Mouse (Mus musculus): ENCODE results near the gene Wdr48. TPM values are rescaled to one million over a fixed set of nuclear protein-coding genes. Genes with fewer than 3 reads are reported as not detected.

Gene Wdr48
- polyA plus RNA-seq (2015; fragmentation: Nextera tagmentation; extraction: Ambion mirVana): 64.3 and 65.4 TPM in 2 replicates

DNA sequence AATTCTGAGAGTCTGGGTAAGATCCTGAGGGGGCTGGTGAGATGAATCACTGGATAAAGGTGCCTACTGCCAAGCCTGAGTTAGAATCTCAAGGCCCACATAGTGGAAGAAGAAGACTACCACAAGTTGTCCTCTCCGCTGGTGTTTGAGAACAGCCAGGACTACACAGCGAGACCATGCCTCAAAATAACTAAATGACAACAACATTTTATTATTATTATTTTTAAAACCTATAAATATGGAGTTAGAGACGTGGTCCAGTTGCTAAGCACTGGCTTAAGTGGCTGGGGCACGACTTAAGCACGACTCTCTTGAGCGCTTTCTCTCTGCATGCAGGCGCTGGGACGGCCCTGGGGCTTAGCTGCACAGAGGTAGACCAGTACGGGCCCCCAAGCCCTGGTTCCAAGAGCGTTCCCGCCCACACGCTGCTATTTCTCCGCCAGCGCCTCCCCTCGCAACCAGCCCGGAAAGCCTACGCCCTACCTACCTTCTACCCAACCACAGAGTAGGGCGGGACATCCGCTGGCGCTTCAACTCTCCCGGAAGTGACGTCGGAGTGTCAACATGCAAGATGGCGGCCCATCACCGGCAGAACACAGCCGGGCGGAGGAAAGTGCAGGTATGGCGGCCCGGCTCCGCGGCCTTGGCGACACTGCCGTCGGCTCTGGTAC lies at the start of gene Wdr48:
TSS of gene Wdr48 (plus strand) at position 540 of the 671 bp plus-strand sequence.
- Histone ChIP-seq H3K4me3 (peak within 1 kb of the TSS; percentile 92), H3K4me1 (replicated peaks) (peaks cover 18% of the 10 kb centered on the region), H3K27ac (replicated peaks) (peak within 1 kb of the TSS; percentile 89), H3K9me3 (no peaks in the 10 kb centered on the region), H3K4me2 (peak within 1 kb of the TSS; percentile 74), H3K36me3 (no peaks in the 10 kb centered on the region), H3K27me3 (0 out of 2 replicates have a peak, but pooled peaks cover 8% of the 10 kb centered on the region), H3K9ac (peak within 1 kb of the TSS; percentile 80)
- peak; percentile 98 for ATAC-seq (ENCODE audit: low FRiP score, low read depth)
- 4% methylated on average over 34 of the region's 34 CpGs for WGBS

DNA sequence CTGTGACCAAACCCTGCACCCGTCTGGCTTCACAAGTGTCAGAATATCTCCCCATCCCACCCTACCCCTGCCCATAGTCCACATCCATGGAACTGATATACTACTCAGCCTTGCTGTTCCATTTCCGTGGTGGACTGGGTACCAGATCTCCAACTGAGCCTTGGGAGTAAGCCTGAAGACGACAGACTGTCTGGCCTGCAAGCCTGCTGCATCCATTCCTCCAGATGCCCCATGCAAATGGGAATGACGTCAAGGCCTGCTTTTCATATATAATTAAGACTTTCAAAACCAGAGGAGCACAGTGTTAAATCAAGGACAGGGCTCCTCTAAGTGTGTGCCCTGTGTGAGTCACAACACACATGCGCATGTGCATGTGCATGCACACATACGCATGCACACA lies 47.5 kb upstream of the Wdr48 start:
- Histone ChIP-seq H3K4me3 (no peak overlapping the region), H3K36me3 (no peaks in the 10 kb centered on the region), H3K9me3 (no peaks in the 10 kb centered on the region), H3K4me1 (replicated peaks) (peaks cover 20% of the 10 kb centered on the region), H3K27ac (replicated peaks) (no peak overlapping the region), H3K4me2 (no peak overlapping the region), H3K27me3 (no peaks in the 10 kb centered on the region; the same call in 1 of the 2 replicates), H3K9ac (no peak overlapping the region)
- WGBS: 74% methylated on average over 6 of the region's 6 CpGs
- no peak for ATAC-seq (ENCODE audit: low FRiP score, low read depth)

DNA sequence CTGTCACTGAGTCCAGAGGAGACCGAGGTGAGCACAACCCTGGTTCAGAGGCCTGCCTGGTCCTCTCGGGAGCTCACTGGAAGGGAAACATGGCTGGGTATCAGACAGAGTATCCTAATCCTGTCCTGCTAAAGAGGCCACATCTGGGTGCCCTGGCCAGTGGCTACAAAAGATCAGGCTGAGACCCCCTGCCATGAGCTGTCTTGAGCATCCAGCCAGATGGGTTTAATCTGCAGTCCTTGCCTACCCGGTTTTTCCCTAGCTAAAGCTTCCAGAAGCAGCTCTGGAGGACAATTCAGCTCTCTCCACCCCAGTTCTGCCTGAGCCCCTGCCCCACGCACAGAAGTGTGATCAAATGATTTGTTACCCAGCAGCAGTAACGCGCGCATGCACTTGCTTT lies 46.0 kb upstream of the Wdr48 start:
- no peak for ATAC-seq (ENCODE audit: low FRiP score, low read depth)
- H3K4me2 ChIP-seq: no peak overlapping the region
- no peaks in the 10 kb centered on the region for H3K9me3 ChIP-seq
- H3K4me1 ChIP-seq (replicated peaks): peaks cover 16% of the 10 kb centered on the region
- no peak overlapping the region for H3K4me3 ChIP-seq
- H3K27me3 ChIP-seq: no peaks in the 10 kb centered on the region
- no peak overlapping the region for H3K27ac ChIP-seq (replicated peaks)
- 39% methylated on average over 7 of the region's 7 CpGs for WGBS
- no peak overlapping the region for H3K9ac ChIP-seq
- no peaks in the 10 kb centered on the region for H3K36me3 ChIP-seq

DNA sequence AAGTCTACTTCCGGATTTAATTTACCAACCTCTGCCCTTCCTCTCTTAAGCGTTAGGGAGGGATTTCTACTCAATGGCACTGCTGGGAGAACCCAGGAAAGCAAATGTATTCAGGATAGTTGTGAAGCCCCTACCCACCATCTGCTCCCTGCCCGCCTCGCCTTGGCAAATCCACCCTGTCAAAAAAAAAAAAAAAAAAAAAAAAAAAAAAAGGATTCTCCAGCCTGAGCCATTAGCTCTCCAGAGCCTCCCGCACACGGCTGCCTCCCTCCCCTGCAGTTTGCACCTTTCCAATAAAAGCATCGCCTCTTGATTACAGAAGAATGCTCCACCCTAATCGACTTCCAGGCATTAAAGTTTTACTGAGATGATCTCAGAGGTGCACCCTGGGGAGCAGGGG lies 45.5 kb upstream of the Wdr48 start:
- Histone ChIP-seq H3K27ac (replicated peaks) (no peak overlapping the region), H3K4me3 (no peak overlapping the region), H3K9me3 (no peaks in the 10 kb centered on the region), H3K4me1 (replicated peaks) (peaks cover 16% of the 10 kb centered on the region), H3K27me3 (no peaks in the 10 kb centered on the region), H3K4me2 (no peak overlapping the region), H3K9ac (no peak overlapping the region), H3K36me3 (no peaks in the 10 kb centered on the region)
- 18% methylated on average over 8 of the region's 8 CpGs for WGBS
- ATAC-seq (ENCODE audit: low FRiP score, low read depth): no peak

DNA sequence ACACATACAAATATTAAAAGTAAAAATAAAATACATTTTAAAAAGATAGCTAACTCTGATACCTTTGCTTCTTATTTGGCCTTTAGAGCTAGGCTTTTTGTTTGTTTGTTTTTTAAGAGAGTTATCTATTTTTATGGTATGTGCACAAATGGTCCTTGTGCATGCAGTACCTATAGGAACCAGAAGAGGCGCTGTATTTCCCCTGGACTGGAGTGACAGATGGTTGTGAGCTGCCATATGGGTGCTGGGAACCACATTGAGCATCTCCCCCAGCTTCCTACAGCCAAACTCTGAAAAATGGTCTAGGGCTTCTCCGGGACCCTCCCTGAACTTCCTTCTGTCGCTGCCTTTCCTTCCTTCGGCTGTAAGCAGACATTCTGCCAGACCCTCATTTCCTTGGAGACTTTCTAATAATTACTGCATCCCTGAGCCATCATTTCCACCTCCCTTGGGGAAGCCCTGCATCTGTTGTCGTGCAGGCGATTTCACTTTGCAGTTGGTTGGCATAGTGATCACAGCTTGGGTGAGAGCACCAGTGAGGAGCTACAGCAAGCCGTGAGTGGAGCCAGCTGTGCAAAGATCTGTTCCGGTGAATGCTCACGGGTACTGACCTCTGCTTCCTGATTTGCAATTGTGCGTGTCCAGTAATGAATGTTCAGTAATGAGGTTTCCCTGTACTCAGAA lies 42.2 kb upstream of the Wdr48 start:
- 0 out of 2 replicates have a peak overlapping the region, but pooled peaks have one; percentile 10 for H3K4me2 ChIP-seq
- H3K36me3 ChIP-seq: no peaks in the 10 kb centered on the region
- H3K4me3 ChIP-seq: no peak overlapping the region
- ATAC-seq (ENCODE audit: low FRiP score, low read depth): peak; percentile 78; the same call in 1 of the 2 replicates
- H3K9me3 ChIP-seq: 0 out of 2 replicates have a peak, but pooled peaks cover 3% of the 10 kb centered on the region
- peak overlapping the region; percentile 64; the same call in 1 of the 2 replicates for H3K27ac ChIP-seq (replicated peaks)
- H3K27me3 ChIP-seq: no peaks in the 10 kb centered on the region
- H3K9ac ChIP-seq: no peak overlapping the region
- H3K4me1 ChIP-seq (replicated peaks): peaks cover 12% of the 10 kb centered on the region
- 32% methylated on average over 10 of the region's 10 CpGs for WGBS

DNA sequence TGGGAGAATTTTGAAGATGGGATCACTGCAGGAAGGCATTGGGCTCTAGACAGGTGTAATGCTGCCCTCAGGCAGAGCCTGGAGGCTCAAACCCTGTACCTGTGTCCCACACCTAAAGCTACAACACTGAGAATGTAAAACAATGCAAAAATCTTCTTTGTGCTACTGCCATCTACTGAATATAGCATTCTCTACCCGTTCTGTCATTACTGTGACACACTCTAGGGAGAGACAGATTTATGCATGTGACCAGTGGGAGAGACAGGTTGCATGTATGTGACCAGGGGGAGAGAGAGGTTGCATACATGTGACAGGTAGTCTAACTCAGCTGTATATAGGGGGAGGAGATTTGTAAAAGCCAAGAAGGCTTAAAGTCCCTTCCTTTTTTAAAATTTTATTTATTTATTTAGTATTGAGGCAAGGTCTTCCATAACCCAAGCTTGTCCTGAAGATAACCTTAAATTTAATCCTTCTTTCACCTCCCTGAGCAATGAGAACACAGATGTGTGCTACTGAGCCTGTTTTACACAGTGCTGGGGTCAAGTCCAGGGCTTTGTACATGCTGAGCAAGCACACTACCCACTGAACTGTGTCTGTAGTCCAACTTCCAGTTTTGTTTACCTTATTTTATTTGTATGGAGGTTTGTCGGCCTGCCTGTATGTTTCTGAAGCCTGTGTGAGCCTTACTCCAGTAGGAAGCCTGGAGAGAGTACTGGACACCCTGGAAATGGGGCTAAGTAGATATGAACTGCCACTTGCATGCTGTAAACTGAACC lies 41.4 kb upstream of the Wdr48 start:
- 0 out of 2 replicates have a peak, but pooled peaks cover 4% of the 10 kb centered on the region for H3K9me3 ChIP-seq
- peak; percentile 51; the same call in 1 of the 2 replicates for ATAC-seq (ENCODE audit: low FRiP score, low read depth)
- no peak overlapping the region for H3K9ac ChIP-seq
- no peaks in the 10 kb centered on the region for H3K27me3 ChIP-seq
- 0 out of 2 replicates have a peak overlapping the region, but pooled peaks have one; percentile 10 for H3K4me2 ChIP-seq
- WGBS: 70% methylated on average over 2 of the region's 2 CpGs
- H3K4me1 ChIP-seq (replicated peaks): peaks cover 12% of the 10 kb centered on the region
- H3K36me3 ChIP-seq: no peaks in the 10 kb centered on the region
- H3K4me3 ChIP-seq: no peak overlapping the region
- peak overlapping the region; percentile 64; the same call in 1 of the 2 replicates for H3K27ac ChIP-seq (replicated peaks)

DNA sequence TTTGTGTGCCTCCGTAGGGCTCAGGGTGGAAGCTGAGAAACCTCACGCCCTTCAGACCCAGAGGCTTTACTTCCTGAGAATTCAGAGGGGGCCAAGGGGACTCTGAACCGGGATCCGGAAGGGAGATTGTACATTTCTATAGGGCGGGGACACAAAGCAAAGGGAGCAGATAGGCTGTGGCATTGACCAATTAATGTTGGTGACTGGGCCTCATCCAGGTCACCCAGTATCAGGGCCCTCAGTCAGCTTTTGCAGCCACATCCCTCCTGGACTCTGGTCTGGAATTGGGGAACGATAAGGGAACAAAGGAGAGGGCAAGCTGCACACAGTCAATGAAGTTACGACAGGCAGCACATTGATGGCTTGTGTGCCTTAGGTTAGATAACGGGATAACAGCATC lies 40.5 kb upstream of the Wdr48 start:
- Histone ChIP-seq H3K4me3 (no peak overlapping the region), H3K4me1 (replicated peaks) (peaks cover 12% of the 10 kb centered on the region), H3K9ac (no peak overlapping the region), H3K4me2 (no peak overlapping the region), H3K36me3 (no peaks in the 10 kb centered on the region), H3K9me3 (0 out of 2 replicates have a peak, but pooled peaks cover 4% of the 10 kb centered on the region), H3K27ac (replicated peaks) (no peak overlapping the region), H3K27me3 (no peaks in the 10 kb centered on the region)
- ATAC-seq (ENCODE audit: low FRiP score, low read depth): no peak
- 72% methylated on average over 8 of the region's 8 CpGs for WGBS

DNA sequence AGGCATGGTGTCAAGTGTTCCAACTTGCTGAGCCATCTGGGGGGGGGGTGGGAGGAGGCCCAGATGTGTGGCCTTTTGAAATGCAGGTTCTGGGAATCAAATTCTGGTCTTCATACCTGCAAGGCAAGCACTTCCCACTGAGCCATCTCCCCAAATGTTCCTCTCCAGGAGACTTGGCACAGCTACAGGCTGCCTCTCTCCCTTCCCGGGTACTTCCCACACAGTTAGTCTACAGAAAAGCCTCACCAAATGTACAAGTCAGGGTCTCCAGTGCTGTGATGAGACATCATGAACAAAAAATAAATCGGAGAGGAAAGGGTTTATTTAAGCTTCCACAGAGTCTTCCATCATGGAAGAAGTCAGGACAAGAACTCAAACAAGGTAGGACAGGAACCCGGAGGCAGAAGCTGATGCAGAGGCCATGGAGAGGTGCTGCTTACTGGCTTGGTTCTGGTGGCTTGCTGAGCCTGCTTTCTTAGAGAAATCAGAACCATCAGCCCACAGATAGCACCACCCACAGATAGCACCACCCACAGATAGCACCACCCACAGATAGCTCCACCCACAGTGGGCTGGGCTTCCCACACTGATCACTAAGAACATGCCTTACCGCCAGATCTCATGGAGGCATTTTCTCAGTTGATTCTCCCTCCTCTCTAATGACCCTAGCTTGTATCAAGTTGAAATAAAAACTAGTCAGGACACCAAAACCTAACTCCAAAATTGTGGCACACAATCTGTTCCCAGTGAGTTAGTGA lies 7.4 kb upstream of the Wdr48 start:
- Histone ChIP-seq H3K27ac (replicated peaks) (no peak overlapping the region), H3K36me3 (no peaks in the 10 kb centered on the region), H3K4me2 (no peak overlapping the region), H3K9ac (no peak overlapping the region), H3K4me1 (replicated peaks) (0 out of 2 replicates have a peak, but pooled peaks cover 8% of the 10 kb centered on the region), H3K4me3 (no peak overlapping the region), H3K9me3 (no peaks in the 10 kb centered on the region), H3K27me3 (0 out of 2 replicates have a peak, but pooled peaks cover 7% of the 10 kb centered on the region)
- no peak for ATAC-seq (ENCODE audit: low FRiP score, low read depth)
- WGBS: 78% methylated on average over 4 of the region's 4 CpGs

DNA sequence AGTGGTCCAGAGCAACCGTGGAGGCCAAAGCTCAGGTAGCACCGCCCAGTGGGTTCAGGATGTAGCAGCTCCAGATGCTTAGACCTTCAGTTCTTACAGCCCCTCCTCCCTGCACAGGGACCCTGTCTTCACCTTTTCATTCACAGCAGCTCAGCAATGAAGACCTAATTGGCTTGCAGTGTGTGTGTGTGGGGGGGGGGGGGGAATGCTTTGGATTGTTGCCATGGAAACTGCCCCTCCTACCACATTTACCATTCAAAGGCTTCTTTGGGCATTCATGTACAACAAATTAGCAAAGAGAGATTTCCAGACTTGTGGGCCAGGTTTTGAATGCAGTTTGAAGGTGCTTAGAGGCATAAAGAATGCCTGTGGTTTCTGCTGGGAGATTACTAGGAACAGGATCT lies 5.8 kb upstream of the Wdr48 start:
- Histone ChIP-seq H3K27me3 (0 out of 2 replicates have a peak, but pooled peaks cover 8% of the 10 kb centered on the region), H3K4me1 (replicated peaks) (0 out of 2 replicates have a peak, but pooled peaks cover 8% of the 10 kb centered on the region), H3K4me2 (no peak overlapping the region), H3K9me3 (no peaks in the 10 kb centered on the region), H3K36me3 (no peaks in the 10 kb centered on the region), H3K4me3 (no peak overlapping the region), H3K9ac (no peak overlapping the region), H3K27ac (replicated peaks) (no peak overlapping the region)
- ATAC-seq (ENCODE audit: low FRiP score, low read depth): no peak
- 18% methylated on average over 2 of the region's 2 CpGs for whole genome bisulfite sequencing

DNA sequence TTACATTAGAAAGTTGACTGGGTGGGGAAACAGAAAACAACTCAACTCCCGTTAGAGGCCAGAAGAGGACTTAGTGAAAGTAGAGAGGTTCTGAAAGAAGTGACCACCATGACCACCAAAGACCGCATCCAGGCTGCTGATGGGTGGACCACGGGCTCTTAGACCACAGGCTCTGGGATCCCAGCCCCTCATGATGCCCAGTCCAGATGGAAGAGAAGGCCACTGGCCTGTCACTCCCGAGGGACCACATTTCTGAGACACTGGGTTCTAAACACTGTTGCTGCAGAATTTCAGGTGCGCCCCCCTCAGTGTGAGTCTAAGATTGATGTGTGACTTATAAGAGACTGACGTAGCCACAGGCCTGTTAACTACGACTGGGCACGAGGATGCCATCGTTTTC lies 5.2 kb upstream of the Wdr48 start:
- Histone ChIP-seq H3K4me3 (no peak overlapping the region), H3K4me2 (no peak overlapping the region), H3K27ac (replicated peaks) (no peak overlapping the region), H3K4me1 (replicated peaks) (0 out of 2 replicates have a peak, but pooled peaks cover 13% of the 10 kb centered on the region), H3K27me3 (0 out of 2 replicates have a peak, but pooled peaks cover 8% of the 10 kb centered on the region), H3K9ac (no peak overlapping the region), H3K36me3 (no peaks in the 10 kb centered on the region), H3K9me3 (no peaks in the 10 kb centered on the region)
- ATAC-seq (ENCODE audit: low FRiP score, low read depth): no peak
- WGBS: 77% methylated on average over 9 of the region's 9 CpGs

DNA sequence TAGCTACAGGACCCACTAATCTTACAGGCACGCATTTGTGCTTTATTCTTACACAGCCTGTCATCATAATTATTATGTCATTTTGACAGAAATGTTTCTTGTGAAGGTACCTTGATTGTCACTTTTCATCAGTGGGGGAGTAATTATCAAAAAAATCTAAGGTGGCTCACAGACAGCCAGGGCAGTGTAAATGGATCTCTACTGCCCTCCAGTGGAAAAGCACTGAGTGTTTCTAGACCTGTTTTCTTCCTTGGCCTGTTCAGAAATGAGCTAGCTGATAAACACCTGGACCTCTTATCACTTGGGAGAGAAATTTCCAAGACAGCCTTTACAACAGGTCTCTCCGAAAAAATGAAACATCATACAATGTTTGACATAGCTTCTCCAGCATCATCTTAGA lies 4.0 kb upstream of the Wdr48 start:
- H3K4me2 ChIP-seq: no peak overlapping the region
- H3K27ac ChIP-seq (replicated peaks): no peak overlapping the region
- peaks cover 18% of the 10 kb centered on the region for H3K4me1 ChIP-seq (replicated peaks)
- H3K4me3 ChIP-seq: no peak overlapping the region
- H3K9ac ChIP-seq: no peak overlapping the region
- no peaks in the 10 kb centered on the region for H3K9me3 ChIP-seq
- ATAC-seq (ENCODE audit: low FRiP score, low read depth): no peak
- 0 out of 2 replicates have a peak, but pooled peaks cover 8% of the 10 kb centered on the region for H3K27me3 ChIP-seq
- H3K36me3 ChIP-seq: no peaks in the 10 kb centered on the region
- WGBS: 47% methylated on average over 2 of the region's 2 CpGs

Data from hindbrain, embryonic 15.5 days (tissue).